Mouse (Mus musculus) skeletal muscle tissue, adult 2 months (tissue): ENCODE measurements at regions not wholly inside any gene's neighbourhood (a gene's known extent, or its start where the extent isn't known, plus 50 kb on each side); places are given as distances from the start of the nearest gene placed in this dataset.

ENCODE experiments used
- DNase-seq: peaks from one replicate; pipeline ENCODE4 v3.0.0-alpha.2; 2012; ENCODE audit warnings: low read depth, low spot score

DNA sequence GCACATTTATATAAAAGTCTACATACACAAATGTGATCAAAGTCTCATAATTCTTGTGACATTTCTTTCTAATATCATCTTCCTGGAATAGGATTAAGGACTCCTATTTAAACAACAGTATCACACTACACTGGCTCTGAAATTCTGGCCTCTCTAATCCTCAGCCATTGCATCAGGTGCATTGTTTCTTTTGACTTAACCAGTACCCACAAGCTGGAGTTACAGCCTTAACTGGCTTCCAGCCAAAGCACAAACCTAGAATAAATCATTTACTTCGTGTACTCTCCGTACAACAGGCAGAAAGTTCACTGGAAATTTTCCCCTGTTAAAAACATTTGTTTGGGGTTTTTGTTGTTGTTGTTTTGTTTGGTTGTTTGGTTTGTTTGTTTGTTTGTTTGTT is 773.9 kb upstream of the Pcdh7 start:
- no peak for DNase-seq

DNA sequence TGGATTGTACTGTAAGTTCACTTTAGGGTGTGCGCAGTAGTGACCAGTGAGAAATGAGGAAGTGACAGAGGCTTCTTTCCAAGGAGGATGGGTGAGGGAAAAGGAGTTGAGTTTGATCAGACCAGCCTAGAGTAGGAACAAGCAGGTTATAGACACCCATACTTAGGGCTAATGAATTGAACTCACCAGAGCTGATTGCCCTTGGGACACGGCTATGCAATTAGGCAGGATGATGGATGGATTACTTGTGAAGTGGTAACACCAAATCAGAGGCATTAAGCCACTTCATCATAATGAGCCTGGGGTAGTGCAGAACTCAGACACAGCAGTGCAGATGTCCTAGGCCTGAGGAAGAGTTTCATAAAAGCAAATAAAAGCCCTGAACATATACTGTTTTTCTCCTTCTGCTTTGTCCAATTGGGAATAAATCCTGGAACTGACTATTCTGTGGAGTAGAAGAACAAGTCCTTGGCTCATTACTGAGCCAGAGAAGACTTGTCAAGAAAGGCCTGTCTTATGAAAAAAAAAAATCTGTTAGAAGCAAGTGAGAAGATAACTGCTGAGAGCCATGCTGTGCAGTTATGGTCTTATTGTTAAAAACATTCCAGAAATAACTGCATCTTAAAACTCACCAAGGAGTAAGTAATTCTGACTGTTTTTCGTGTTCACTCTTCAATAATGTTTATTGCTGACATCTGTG is 764.8 kb upstream of the Pcdh7 start:
- peak; percentile 8 for DNase-seq
